Mouse (Mus musculus): ENCODE measurements around the gene Styxl1.

Styxl1 gene

GRCm38 (mm10) chr5:135777796-135778470 lies at the start of gene Styxl1:
Styxl1 (minus strand) TSS chr5:135778385.
- DNase-seq (ENCODE audit: extremely low spot score, low spot score): no peak

GRCm38 (mm10) chr5:135826225-135826624 lies 48.0 kb upstream of the Styxl1 start:
- no peak for DNase-seq (ENCODE audit: extremely low spot score, low spot score)

GRCm38 (mm10) chr5:135824517-135824916 lies 46.3 kb upstream of the Styxl1 start:
- no peak for DNase-seq (ENCODE audit: extremely low spot score, low spot score)

GRCm38 (mm10) chr5:135822316-135822944 lies 44.2 kb upstream of the Styxl1 start:
- peak; percentile 34 for DNase-seq (ENCODE audit: extremely low spot score, low spot score)

- no peak for DNase-seq (ENCODE audit: extremely low spot score, low spot score)
Measured at GRCm38 (mm10) chr5:135818491-135818890, 40.3 kb upstream of the Styxl1 start.

GRCm38 (mm10) chr5:135812991-135813390 lies 34.8 kb upstream of the Styxl1 start:
- DNase-seq (ENCODE audit: extremely low spot score, low spot score): no peak

GRCm38 (mm10) chr5:135807263-135807637 lies 29.1 kb upstream of the Styxl1 start:
- DNase-seq (ENCODE audit: extremely low spot score, low spot score): no peak

- peak; percentile 95 for DNase-seq (ENCODE audit: extremely low spot score, low spot score)
Measured at GRCm38 (mm10) chr5:135806555-135807262, 28.5 kb upstream of the Styxl1 start, which contains the start of gene Srrm3. Srrm3 (plus strand) TSS chr5:135806890.

GRCm38 (mm10) chr5:135804735-135805134 lies 26.6 kb upstream of the Styxl1 start:
- DNase-seq (ENCODE audit: extremely low spot score, low spot score): no peak

GRCm38 (mm10) chr5:135803676-135804075 lies 25.5 kb upstream of the Styxl1 start:
- no peak for DNase-seq (ENCODE audit: extremely low spot score, low spot score)

- no peak for DNase-seq (ENCODE audit: extremely low spot score, low spot score)
Measured at GRCm38 (mm10) chr5:135803135-135803534, 24.9 kb upstream of the Styxl1 start.

GRCm38 (mm10) chr5:135802641-135803040 lies 24.5 kb upstream of the Styxl1 start:
- DNase-seq (ENCODE audit: extremely low spot score, low spot score): no peak

- peak; percentile 29 for DNase-seq (ENCODE audit: extremely low spot score, low spot score)
Measured at GRCm38 (mm10) chr5:135800927-135801326, 22.7 kb upstream of the Styxl1 start.

GRCm38 (mm10) chr5:135799746-135800145 lies 21.6 kb upstream of the Styxl1 start:
- DNase-seq (ENCODE audit: extremely low spot score, low spot score): peak; percentile 38

GRCm38 (mm10) chr5:135794859-135795181 lies 16.6 kb upstream of the Styxl1 start:
- DNase-seq (ENCODE audit: extremely low spot score, low spot score): no peak

GRCm38 (mm10) chr5:135793996-135794858 lies 16.0 kb upstream of the Styxl1 start:
- peak; percentile 93 for DNase-seq (ENCODE audit: extremely low spot score, low spot score)

- DNase-seq (ENCODE audit: extremely low spot score, low spot score): no peak
Measured at GRCm38 (mm10) chr5:135782901-135783300, 4.7 kb upstream of the Styxl1 start.

- no peak for DNase-seq (ENCODE audit: extremely low spot score, low spot score)
Measured at GRCm38 (mm10) chr5:135780331-135780730, 2.1 kb upstream of the Styxl1 start.

GRCm38 (mm10) chr5:135778471-135779445 lies 573 bp upstream of the Styxl1 start, which contains the start of gene Mdh2:
Mdh2 (plus strand) TSS chr5:135778480.
- peak; percentile 100 for DNase-seq (ENCODE audit: extremely low spot score, low spot score)

- DNase-seq (ENCODE audit: extremely low spot score, low spot score): no peak
Measured at GRCm38 (mm10) chr5:135776546-135776945, 1.6 kb downstream of the Styxl1 start.
